Mouse (Mus musculus) 3T3-L1 (cell line): Measurements from ENCODE around the gene Rfxap.

ENCODE experiments used
- DNase-seq: peaks from one replicate; pipeline ENCODE4 v3.0.0-alpha.2; 2015; ENCODE audit warnings: low read depth, low spot score

Gene Rfxap

GRCm38 (mm10) chr3:54766811-54767210 lies 40.8 kb downstream of the Rfxap start:
- no peak for DNase-seq

DNA sequence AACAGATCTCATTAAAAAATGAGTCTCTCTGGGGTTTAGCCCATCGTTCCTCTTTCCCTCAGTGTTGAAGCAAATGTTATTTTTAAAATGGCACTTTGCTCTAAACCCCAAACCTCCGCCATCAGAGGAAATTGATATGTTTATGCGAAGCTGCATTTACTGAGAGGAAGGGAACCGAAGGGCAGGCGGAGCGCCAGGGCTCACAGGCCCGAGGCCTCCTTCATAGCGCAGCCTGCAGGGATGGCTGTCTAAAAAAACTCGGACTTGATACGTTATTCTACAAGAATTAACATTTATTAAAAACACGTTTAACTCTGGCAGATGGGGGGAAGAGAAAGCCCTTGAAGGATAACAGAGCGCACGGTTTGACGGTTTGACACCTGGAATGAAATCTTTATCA lies 41.6 kb downstream of the Rfxap start:
- DNase-seq = no peak

DNA sequence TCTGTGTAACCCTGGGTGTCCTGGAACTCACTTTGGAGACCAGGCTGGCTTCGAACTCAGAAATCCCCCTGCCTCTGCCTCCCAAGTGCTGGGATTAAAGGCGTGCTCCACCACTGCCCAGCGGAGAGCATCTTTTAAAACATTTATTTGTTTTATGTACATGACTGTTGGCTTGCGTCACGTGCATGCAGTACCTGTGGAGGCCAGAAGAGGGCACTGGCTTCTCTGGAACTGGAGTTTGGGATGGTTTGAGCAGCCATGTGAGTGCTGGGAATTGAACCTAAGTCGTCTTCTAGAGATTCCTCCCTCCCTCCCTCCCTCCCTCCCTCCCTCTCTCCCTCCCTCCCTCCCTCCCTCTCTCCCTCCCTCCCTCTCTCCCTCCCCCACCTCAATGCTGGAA lies 42.1 kb downstream of the Rfxap start:
- DNase-seq = peak; percentile 29

GRCm38 (mm10) chr3:54764418-54764817 lies 43.2 kb downstream of the Rfxap start:
- no peak for DNase-seq

DNA sequence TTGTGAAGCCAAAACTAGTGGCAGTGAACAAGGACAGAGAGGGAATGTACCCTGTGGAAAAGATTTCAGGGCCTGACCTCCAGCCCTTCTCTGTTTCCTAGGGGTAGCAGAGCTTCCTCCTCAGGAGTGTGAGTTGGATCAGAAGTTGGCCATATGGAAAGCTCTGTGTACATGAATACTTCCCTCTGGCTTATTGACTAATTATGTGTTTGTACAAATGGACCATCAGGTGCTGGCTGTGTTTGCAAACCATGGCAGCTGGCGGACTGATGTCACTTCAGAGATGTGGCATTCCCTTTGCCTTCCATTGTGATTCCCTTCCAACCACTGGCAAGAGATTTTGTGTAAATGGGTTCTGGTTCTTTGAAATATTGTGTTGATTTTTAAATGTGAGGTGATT lies 46.3 kb downstream of the Rfxap start:
- no peak for DNase-seq

GRCm38 (mm10) chr3:54760321-54761115 lies 47.1 kb downstream of the Rfxap start:
- DNase-seq = no peak

DNA sequence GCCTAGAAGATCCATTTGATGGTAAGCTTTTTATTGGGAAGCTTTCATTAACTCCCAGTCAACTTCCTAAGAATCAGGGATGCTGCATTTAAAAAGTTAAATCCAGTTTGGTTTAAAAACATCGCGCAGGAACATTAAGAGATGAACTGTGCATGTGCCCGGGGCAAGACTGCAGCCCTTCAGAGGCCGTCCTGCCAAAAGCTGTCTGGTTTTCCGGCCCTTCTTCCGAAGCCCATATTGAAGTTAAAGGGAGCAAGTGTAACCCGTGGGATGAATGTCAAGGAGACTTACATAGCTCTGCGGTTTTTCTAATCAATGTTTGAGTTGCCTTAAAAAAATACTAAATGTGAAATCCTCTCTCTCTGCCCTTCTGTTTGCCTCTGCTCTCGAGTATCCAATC lies 48.4 kb downstream of the Rfxap start:
- no peak for DNase-seq

DNA sequence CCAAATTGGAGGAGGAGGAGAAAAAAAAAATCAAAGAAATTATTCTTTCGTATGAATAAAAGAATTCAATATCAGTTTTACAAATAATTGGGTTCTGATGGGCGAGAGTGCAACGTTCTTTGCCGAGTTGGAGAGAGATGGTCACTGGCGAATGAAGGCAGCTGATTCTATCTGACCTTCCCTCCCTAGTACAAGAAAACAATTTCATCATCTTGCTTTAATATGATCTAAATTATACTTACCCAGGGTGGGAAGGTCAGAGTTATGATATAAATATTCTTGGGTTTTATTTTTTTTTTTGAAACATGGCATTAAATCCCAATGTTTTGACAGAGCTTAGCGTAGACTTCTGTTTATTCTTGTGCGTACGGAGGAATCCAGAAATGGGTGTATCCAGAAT lies 50.1 kb downstream of the Rfxap start:
- no peak for DNase-seq

DNA sequence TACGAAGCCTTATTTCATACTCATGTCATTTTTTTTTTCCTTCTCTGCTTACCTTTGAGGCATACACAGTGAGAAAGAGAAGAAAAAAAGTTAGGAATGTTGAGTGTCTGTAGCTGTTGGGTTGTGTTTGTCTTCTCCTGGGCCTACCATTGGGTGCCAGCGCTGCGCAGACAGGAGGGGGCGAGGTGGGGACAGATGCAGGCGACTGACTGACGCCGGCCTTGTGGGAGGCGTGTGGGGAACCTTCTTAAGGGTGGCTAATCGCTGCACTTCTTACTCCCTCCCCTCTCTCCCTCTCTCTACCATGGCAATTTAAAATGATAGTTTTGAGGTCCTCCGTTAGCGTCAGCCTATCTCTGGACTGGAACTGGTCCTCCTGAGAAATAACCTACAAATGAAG lies 51.5 kb downstream of the Rfxap start:
- DNase-seq = peak; percentile 41

DNA sequence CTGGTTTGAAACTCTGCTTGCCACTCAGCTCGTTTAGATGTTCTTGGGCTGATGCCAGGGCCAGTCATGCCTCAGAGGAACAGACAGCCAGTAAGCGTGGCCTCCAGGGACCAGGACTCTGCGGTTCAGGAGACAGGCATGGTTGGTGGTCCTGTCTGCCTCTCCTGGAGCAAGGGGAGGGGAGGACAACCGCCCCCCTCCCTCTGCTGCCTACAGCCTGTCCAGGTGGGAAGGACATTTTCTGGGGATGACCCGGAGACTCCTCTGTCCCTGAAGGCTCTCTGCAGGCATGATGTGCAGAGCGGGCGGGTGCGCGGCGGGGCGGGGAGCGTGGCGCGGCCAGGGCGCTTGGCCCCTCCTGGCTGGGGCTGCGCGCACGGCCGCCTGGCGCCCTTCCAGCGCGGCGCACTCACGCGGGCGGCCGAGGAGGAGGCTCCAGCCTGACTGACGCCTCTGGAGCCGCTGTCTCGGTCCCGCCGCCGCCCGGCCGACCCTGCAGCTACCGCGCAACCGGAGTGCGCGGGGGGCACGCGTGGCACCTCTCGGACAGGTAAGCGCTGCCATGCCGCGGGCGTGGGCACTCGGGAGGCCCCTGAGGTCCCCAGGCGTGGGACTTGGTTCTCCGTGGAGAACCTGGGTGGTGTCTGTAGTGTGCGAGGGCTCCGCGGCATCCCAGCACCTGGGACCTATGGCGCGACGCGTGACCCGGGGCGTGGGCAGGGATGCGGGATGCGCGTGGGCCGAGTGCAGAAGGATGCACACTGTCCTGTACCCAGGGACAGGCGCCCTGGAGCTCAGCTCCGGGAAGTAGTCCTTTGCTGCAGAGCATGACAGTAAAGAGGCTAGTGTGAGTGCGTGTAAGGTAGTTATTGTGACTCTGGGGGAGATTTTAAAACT lies 52.2 kb downstream of the Rfxap start, which contains the start of gene Smad9:
Smad9 (plus strand) TSS at position 438 of the 897 bp plus-strand sequence.
- peak; percentile 54 for DNase-seq

DNA sequence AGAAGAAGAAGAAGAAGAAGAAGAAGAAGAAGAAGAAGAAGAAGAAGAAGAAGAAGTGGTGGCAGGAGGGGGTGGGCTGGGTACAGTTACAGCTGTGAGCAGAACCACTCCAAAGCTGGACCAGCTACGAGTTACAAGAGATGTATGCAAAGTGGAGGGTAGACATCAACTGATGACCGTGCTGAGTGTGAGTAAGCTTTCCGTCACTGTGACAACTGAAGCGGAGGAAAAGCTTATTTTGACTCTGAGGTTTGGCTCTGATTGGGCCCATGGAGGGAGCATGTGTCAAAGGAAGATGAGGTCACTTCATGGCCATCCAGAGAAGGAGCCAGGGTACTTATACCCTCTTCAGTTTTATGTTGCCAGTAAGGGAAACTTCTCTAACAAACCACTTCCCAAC lies 54.2 kb downstream of the Rfxap start:
- DNase-seq = peak; percentile 48
